Mouse (Mus musculus) midbrain, embryonic 15.5 days (tissue): ENCODE measurements around the gene Irf7. TPM values are rescaled to one million over a fixed set of nuclear protein-coding genes. Genes with fewer than 3 reads are reported as not detected.

Source experiments
- ATAC-seq: fragments of 200-750 bp; cut with Nextera tagmentation; replicated peaks from 2 replicates; pipeline ENCODE4 v1.8.0; 2017; ENCODE audit warnings: moderate TSS enrichment
- H3K27ac ChIP-seq: fragments of 300-500 bp; sonication (generic); 2 replicates; pipeline ENCODE4 v1.5.1; 2015; ENCODE audit warnings: mild to moderate bottlenecking, inconsistent platforms
- H3K27me3 ChIP-seq: fragments of 300-500 bp; sonication (generic); replicated peaks from 2 replicates; pipeline ENCODE4 v1.6.1; 2015; ENCODE audit warnings: inconsistent platforms
- H3K36me3 ChIP-seq: fragments of 300-500 bp; sonication (generic); replicated peaks from 2 replicates; pipeline ENCODE4 v1.6.1; 2015; ENCODE audit warnings: inconsistent platforms
- H3K4me1 ChIP-seq: fragments of 300-500 bp; sonication (generic); 2 replicates; pipeline ENCODE4 v1.6.1; 2015; ENCODE audit warnings: inconsistent platforms
- H3K4me2 ChIP-seq: fragments of 300-500 bp; sonication (generic); 2 replicates; pipeline ENCODE4 v1.6.1; 2015; ENCODE audit warnings: inconsistent platforms, mild to moderate bottlenecking, moderate library complexity
- H3K4me3 ChIP-seq: fragments of 300-500 bp; sonication (generic); 2 replicates; pipeline ENCODE4 v1.5.1; 2015; ENCODE audit warnings: mild to moderate bottlenecking, inconsistent platforms
- H3K9ac ChIP-seq: fragments of 300-500 bp; sonication (generic); 2 replicates; pipeline ENCODE4 v1.6.1; 2015; ENCODE audit warnings: mild to moderate bottlenecking, inconsistent platforms
- H3K9me3 ChIP-seq: fragments of 300-500 bp; sonication (generic); 2 replicates; pipeline ENCODE4 v1.6.1; 2016; ENCODE audit warnings: inconsistent platforms
- WGBS: fragments of 180-500 bp; shearing (Covaris S2); methylation state at CpG from one replicate; pipeline ENCODE4 v1.1.7; 2015; ENCODE audit warnings: mixed read lengths; 5-methylcytosine and 5-hydroxymethylcytosine counted together
- microRNA counts: library from miRNA; unstranded; fragments of <30 nt; microRNA quantifications from one replicate; lab custom pipeline; 2016
- microRNA-seq: library from miRNA; unstranded; fragments of <30 nt; microRNA quantifications from one replicate; pipeline ENCODE4, GENCODE M21; 2016
- polyA plus RNA-seq: library from polyadenylated mRNA; unstranded; fragments of >200 nt; fragmentation: Nextera tagmentation; extraction: Ambion mirVana; gene quantifications from 2 replicates; pipeline ENCODE4 v1.2.1, GENCODE M21; 2015

Gene Irf7
- polyA plus RNA-seq, 1 experiment from 2014 or later: 2.1 TPM

DNA sequence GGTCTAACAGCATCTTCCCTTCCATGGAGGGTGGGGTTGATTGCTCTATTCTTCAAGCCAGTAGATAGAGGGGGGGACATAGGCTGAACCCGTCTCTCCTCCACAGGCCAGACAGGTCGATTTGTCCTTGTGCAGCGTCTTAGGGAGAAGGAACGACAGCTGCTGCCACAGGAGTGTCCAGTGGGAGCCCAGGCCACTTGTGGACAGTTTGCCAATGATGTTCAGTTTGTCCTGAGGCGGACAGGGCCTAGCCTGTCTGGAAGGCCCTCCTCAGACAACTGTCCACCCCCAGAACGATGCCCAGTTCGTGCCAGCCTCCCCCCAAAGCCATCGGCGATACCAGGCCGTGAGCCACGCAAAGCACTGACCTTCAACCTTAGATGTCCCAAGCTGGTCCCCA is 49.4 kb downstream of the Irf7 start:
- no peak overlapping the region for H3K27ac ChIP-seq
- no peak overlapping the region for H3K4me3 ChIP-seq
- H3K36me3 ChIP-seq: no peaks in the 10 kb centered on the region
- no peak overlapping the region for H3K4me2 ChIP-seq
- no peaks in the 10 kb centered on the region for H3K9me3 ChIP-seq
- WGBS: 93% methylated on average over 11 of the region's 11 CpGs
- H3K4me1 ChIP-seq: peaks cover 29% of the 10 kb centered on the region
- no peak for ATAC-seq
- no peaks in the 10 kb centered on the region for H3K27me3 ChIP-seq
- H3K9ac ChIP-seq: no peak overlapping the region

DNA sequence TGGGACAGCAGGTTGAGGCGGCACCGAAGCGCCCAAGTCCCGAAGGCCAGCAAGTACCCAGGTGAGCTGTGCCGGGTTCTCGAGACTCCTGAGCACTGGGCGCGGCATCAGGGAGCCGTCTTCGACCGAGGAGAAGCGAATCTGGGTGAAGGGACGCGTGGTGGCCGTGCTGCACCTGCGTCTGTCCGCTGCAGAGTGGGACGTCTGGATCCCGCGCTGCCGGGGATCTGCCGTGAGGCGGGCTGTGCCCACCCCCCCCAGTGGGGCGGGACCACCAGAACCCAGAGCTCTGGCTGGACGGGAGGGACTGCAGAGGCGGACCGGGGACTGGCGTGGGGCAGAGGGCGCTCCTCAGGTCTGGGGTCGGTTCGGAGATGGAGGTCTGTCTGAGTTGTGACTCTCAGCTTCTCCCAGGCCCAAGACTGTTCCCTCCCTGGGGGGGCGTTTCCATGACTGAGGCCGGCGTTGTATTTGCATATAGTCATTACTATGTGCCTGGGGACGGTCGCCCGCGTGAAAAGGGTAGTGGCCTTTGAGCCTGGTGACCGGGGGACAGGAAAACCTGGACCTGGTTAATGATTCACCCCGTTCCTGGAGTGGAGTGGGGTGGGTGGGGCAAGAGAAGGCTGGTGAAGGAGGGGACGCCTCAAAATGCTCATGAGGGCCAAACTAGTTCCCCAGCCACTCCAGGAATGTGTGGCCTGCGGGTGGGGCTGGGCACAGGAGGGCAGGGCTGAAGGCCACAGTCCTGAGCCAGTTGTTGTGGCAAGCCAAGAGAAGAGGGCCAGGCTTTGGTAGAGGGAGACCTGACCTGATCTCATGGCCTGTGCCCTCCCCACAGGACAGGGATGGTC is 50.2 kb downstream of the Irf7 start:
- Histone ChIP-seq H3K27ac (peak overlapping the region; percentile 76), H3K36me3 (no peaks in the 10 kb centered on the region), H3K4me2 (peak overlapping the region; percentile 99), H3K4me1 (peaks cover 22% of the 10 kb centered on the region), H3K9ac (peak overlapping the region; percentile 66), H3K27me3 (no peaks in the 10 kb centered on the region), H3K9me3 (no peaks in the 10 kb centered on the region), H3K4me3 (peak overlapping the region; percentile 85)
- peak; percentile 61; the same call in 1 of the 2 replicates for ATAC-seq
- 1% methylated on average over 42 of the region's 42 CpGs for WGBS

DNA sequence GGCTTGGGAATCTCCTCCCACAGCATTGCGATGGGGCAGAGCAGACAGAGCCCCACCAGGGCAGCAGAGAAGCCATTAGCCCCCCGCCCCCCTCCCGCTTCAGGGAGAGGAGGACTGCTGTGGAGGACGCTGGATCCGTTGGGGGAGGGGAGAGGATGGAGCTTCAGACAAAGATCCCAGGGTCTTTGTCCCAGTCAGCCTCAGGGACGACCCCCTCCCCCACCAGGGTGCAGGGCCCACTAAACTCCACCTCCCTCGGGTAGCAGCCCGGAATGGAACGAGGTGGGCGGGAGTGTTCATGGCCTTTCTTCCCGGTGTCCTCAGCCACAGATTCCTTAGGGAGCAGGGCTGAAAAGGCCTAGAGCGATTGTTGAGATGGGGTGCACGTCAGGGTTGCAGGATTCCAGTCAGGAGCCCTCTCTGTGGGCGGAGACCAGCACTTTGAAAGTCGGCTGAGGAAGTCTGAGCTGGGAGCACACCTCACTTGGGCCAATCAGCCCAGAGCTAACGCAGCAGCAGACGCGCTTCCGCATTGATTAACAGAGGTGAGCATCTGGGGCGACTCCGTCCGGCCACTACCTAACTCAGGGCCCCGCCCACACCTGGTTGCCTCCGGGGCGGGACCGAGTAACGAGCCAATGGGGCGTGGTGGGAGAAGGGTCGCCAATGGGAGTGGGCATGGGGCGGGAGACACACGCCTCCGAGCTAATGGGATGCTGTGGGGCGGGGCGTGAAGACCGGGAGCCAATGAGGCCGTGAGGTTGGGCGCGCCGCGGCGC is 51.0 kb downstream of the Irf7 start, which contains the start of gene Rassf7:
Gene Rassf7 (plus strand): TSS at position 760 of the 779 bp plus-strand sequence.
- H3K36me3 ChIP-seq: no peaks in the 10 kb centered on the region
- WGBS: under 1% methylated on average over 41 of the region's 41 CpGs
- H3K27me3 ChIP-seq: no peaks in the 10 kb centered on the region
- H3K4me2 ChIP-seq: peak within 1 kb of the TSS; percentile 99
- H3K9ac ChIP-seq: peak within 1 kb of the TSS; percentile 66
- no peaks in the 10 kb centered on the region for H3K9me3 ChIP-seq
- ATAC-seq: peak; percentile 96
- H3K27ac ChIP-seq: peak within 1 kb of the TSS; percentile 76
- peaks cover 18% of the 10 kb centered on the region for H3K4me1 ChIP-seq
- peak within 1 kb of the TSS; percentile 85 for H3K4me3 ChIP-seq

DNA sequence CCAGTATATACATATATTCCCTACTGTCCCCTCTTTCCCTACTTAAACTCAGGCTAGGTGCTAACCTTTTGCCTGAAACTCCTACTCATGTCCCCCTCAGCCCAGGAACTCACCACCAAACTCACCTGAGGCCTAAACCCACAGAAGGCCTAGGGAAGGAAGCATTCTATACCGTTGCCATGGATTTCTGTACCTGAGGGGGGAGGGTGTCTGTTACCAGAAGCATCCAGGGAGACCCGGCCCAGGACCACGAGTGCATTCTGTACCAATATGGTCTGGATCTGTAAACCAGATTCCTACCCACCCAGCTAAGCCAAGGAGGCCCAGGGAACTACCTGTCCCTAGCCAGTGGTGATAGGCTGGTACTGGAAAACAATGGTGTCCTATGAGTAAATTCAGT is 52.0 kb downstream of the Irf7 start:
- Histone ChIP-seq H3K4me2 (no peak overlapping the region), H3K4me1 (peaks cover 18% of the 10 kb centered on the region), H3K27ac (no peak overlapping the region), H3K9me3 (no peaks in the 10 kb centered on the region), H3K27me3 (no peaks in the 10 kb centered on the region), H3K36me3 (no peaks in the 10 kb centered on the region), H3K9ac (no peak overlapping the region), H3K4me3 (no peak overlapping the region)
- ATAC-seq: no peak
- WGBS: 80% methylated on average over 3 of the region's 3 CpGs

DNA sequence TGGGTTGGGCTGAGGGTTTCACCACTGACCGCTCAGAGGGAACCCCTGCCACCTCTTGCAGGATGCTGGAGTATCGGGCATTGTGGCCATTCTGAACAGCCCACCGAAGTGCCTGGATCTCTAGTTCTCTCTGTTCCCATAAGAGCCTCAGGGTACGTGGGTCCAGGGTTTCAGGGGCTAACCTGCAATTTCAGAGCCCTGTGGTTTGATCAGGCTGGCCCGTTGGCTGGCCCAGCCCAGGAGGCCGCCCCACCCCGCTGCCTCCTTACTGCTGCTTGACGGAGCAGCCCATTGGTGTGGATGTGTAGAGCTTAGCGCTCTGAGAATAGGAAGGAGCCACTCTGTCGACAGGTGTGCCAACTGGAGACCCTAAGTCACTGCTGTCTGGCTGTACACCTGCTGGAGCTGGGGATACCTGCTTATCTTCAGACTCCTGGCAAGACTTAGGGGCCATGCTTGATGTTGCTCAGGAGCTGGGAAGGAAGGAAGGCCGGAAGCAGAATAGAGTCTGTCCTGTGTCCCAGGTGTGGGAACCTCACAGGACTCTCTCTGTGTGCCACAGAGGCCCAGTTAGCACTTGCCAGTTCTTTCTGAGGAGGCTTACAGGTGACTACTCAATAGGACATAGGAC is 52.6 kb downstream of the Irf7 start, which contains the start of gene Lmntd2:
Gene Lmntd2 (minus strand): TSS at position 476 of the 631 bp plus-strand sequence.
- Histone ChIP-seq H3K4me3 (peak within 1 kb of the TSS; percentile 85; the same call in 1 of the 2 replicates), H3K9ac (no peak within 1 kb of the TSS), H3K36me3 (no peaks in the 10 kb centered on the region), H3K27me3 (no peaks in the 10 kb centered on the region), H3K27ac (peak within 1 kb of the TSS; percentile 76), H3K4me1 (peaks cover 18% of the 10 kb centered on the region), H3K9me3 (no peaks in the 10 kb centered on the region), H3K4me2 (peak within 1 kb of the TSS; percentile 99)
- ATAC-seq: no peak
- WGBS: 91% methylated on average over 11 of the region's 11 CpGs

DNA sequence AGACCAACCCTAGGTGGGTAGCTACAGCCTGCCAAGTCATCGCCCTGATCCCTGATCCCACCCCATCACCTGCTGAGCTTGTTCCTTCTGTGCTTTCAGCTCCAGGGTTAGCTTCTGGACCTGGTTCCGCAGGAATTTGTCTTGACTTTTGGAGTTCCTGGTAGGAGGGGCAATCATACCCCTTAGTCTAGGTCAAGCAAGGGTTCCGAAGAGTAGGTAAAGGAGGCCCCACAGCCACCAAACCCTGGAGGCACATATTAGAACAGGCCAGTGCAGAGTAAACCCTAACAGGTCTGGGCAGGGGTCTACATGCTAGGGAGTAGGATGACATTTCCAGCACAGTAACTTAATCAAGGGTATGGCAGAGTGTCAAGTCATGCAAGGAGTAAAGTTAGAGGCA is 53.1 kb downstream of the Irf7 start:
- no peaks in the 10 kb centered on the region for H3K36me3 ChIP-seq
- ATAC-seq: no peak
- WGBS: 81% methylated on average over 3 of the region's 3 CpGs
- peaks cover 18% of the 10 kb centered on the region for H3K4me1 ChIP-seq
- no peaks in the 10 kb centered on the region for H3K9me3 ChIP-seq
- no peak overlapping the region for H3K9ac ChIP-seq
- H3K27ac ChIP-seq: no peak overlapping the region
- H3K4me3 ChIP-seq: no peak overlapping the region
- H3K4me2 ChIP-seq: no peak overlapping the region
- no peaks in the 10 kb centered on the region for H3K27me3 ChIP-seq

MicroRNAs within 50 kb of the gene (microRNA counts, 519-probe panel; counts per million panel counts)
- 2,973 counts per million, percentile 66 among the panel's probes with 10 or more counts for microRNA mmu-miR-210 (lab: Ali Mortazavi, UCI)

Small RNAs within 50 kb of the gene (microRNA-seq; reads per million reads assigned to microRNA genes)
- 300 reads per million, percentile 65 among the genes with 10 or more reads in this experiment for gene Mir210

Other genes with a start within 250 kb of the Irf7 start
- gene Ifitm6, start 248.6 kb downstream of the Irf7 start, polyA plus RNA-seq: 0.99 and 1.4 TPM in 2 replicates
- not detected in 2 replicates for gene Gm17387, start 237.3 kb downstream of the Irf7 start, polyA plus RNA-seq
- gene B4galnt4, start 205.4 kb downstream of the Irf7 start, polyA plus RNA-seq: 59.2 and 64.1 TPM in 2 replicates
- gene Pkp3, start 188.3 kb downstream of the Irf7 start, polyA plus RNA-seq: 0.84 TPM in 1 of 2 replicates, not detected in the other
- gene Sigirr, start 165.9 kb downstream of the Irf7 start, polyA plus RNA-seq: 2.3 and 2.7 TPM in 2 replicates
- gene Ano9, start 148.7 kb downstream of the Irf7 start, polyA plus RNA-seq: 0.36 and 0.42 TPM in 2 replicates
- 83.3 and 86.2 TPM in 2 replicates for gene Ptdss2, start 144.1 kb downstream of the Irf7 start, polyA plus RNA-seq
- gene Rnh1, start 93.6 kb downstream of the Irf7 start, polyA plus RNA-seq: 40.6 and 44.4 TPM in 2 replicates
- gene Hras, start 72.5 kb downstream of the Irf7 start, polyA plus RNA-seq: 181 and 195 TPM in 2 replicates
- 12.8 and 13.8 TPM in 2 replicates for gene Lrrc56, start 72.3 kb downstream of the Irf7 start, polyA plus RNA-seq
- 0.87 and 1.4 TPM in 2 replicates for gene Lmntd2, start 52.4 kb downstream of the Irf7 start, polyA plus RNA-seq
- 24.0 and 26.3 TPM in 2 replicates for gene Rassf7, start 50.6 kb downstream of the Irf7 start, polyA plus RNA-seq
- gene Phrf1, start 37.7 kb downstream of the Irf7 start, polyA plus RNA-seq: 77.3 and 85.7 TPM in 2 replicates
- not detected in 2 replicates for gene Cdhr5, start 10.3 kb upstream of the Irf7 start, polyA plus RNA-seq
- 1.6 and 1.8 TPM in 2 replicates for gene Sct, start 12.7 kb upstream of the Irf7 start, polyA plus RNA-seq
- gene Drd4, start 25.5 kb upstream of the Irf7 start, polyA plus RNA-seq: 0.74 and 0.96 TPM in 2 replicates
- gene Deaf1, start 61.2 kb upstream of the Irf7 start, polyA plus RNA-seq: 224 and 234 TPM in 2 replicates
- gene Tmem80, start 61.3 kb upstream of the Irf7 start, polyA plus RNA-seq: 63.0 and 63.3 TPM in 2 replicates
- 0.49 and 0.66 TPM in 2 replicates for gene Eps8l2, start 72.4 kb upstream of the Irf7 start, polyA plus RNA-seq
- 292 and 298 TPM in 2 replicates for gene Taldo1, start 125.7 kb upstream of the Irf7 start, polyA plus RNA-seq
- gene Gatd1, start 147.7 kb upstream of the Irf7 start, polyA plus RNA-seq: 57.2 and 59.5 TPM in 2 replicates
- 111 and 113 TPM in 2 replicates for gene Cend1, start 163.0 kb upstream of the Irf7 start, polyA plus RNA-seq
- gene Slc25a22, start 171.4 kb upstream of the Irf7 start, polyA plus RNA-seq: 109 and 120 TPM in 2 replicates
- gene Pidd1, start 177.5 kb upstream of the Irf7 start, polyA plus RNA-seq: 3.4 and 3.8 TPM in 2 replicates
- gene Rplp2, start 180.9 kb upstream of the Irf7 start, polyA plus RNA-seq: 597 and 636 TPM in 2 replicates
- gene Pnpla2, start 188.7 kb upstream of the Irf7 start, polyA plus RNA-seq: 17.7 and 20.1 TPM in 2 replicates
- gene Cracr2b, start 194.6 kb upstream of the Irf7 start, polyA plus RNA-seq: 7.6 and 8.7 TPM in 2 replicates
- 18.8 and 20.5 TPM in 2 replicates for gene Cd151, start 200.9 kb upstream of the Irf7 start, polyA plus RNA-seq
- gene Polr2l, start 208.7 kb upstream of the Irf7 start, polyA plus RNA-seq: 82.4 and 83.8 TPM in 2 replicates
- gene Tspan4, start 208.8 kb upstream of the Irf7 start, polyA plus RNA-seq: 49.1 and 55.3 TPM in 2 replicates